Mouse (Mus musculus): ENCODE data around the gene Hspa1l. TPM values are rescaled to one million over a fixed set of nuclear protein-coding genes. Genes with fewer than 3 reads are reported as not detected.

The Hspa1l gene
- polyA plus RNA-seq, 1 experiment = 0.50 TPM

DNA sequence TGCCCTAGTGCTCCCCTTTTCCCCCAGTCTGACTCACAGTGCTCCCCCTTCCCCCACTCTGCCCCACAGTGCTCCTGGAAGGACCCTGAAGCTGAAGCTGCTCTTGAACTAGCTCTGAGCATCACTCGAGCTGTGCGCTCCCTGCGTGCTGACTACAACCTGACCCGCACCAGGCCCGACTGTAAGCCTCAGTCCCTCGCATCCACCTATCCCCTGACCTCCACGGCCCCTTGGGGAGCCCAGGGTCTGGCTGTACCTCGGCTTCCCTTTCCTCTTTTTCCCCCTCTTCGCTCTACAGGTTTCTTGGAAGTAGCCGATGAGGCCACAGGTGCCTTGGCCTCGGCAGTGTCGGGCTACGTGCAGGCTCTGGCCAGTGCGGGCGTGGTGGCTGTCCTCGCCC is 42.8 kb downstream of the Hspa1l start:
- TF ChIP-seq POLR2A (IDR thresholded peaks at IDR 0.05; ENCODE audit: extremely low read depth, insufficient read depth, low read length) = no peak
- TF ChIP-seq CTCF (IDR thresholded peaks at IDR 0.05; ENCODE audit: extremely low read depth, insufficient read depth, low read length) = no peak
- H3K27ac ChIP-seq (ENCODE audit: insufficient read depth, low read length) = no peak overlapping the region
- no peak overlapping the region for H3K4me3 ChIP-seq (ENCODE audit: insufficient read depth, low read length)
- H3K4me1 ChIP-seq (ENCODE audit: control insufficient read depth, insufficient read depth, low read length) = no peaks in the 10 kb centered on the region

DNA sequence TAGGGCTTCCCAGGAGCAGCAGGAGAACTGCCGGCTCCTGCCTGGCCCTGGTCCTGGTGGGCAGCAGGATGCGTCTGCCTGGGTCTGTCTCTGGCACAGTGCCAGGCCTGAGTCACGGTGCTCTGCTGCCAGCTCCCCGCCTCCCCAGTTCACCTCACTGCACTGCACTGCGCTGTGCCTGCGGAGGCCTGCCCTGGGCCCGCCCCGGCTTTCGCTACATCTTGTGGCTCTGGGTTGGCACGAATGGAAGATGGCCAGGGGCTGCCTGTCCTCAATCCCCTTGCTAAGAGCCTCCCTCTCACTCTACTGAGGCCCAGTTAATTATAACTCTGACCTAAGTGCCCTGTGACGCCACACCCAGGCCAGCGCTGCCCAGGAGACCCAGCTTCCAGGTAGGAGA is 43.9 kb downstream of the Hspa1l start, which contains the start of gene Vwa7:
Gene Vwa7 (plus strand): TSS at position 204 of the 400 bp plus-strand sequence.
- Histone ChIP-seq H3K4me1 (ENCODE audit: control insufficient read depth, insufficient read depth, low read length) (no peaks in the 10 kb centered on the region), H3K4me3 (ENCODE audit: insufficient read depth, low read length) (no peak within 1 kb of the TSS), H3K27ac (ENCODE audit: insufficient read depth, low read length) (no peak within 1 kb of the TSS)
- no peak for TF ChIP-seq POLR2A (IDR thresholded peaks at IDR 0.05; ENCODE audit: extremely low read depth, insufficient read depth, low read length)
- TF ChIP-seq CTCF (IDR thresholded peaks at IDR 0.05; ENCODE audit: extremely low read depth, insufficient read depth, low read length) = no peak

DNA sequence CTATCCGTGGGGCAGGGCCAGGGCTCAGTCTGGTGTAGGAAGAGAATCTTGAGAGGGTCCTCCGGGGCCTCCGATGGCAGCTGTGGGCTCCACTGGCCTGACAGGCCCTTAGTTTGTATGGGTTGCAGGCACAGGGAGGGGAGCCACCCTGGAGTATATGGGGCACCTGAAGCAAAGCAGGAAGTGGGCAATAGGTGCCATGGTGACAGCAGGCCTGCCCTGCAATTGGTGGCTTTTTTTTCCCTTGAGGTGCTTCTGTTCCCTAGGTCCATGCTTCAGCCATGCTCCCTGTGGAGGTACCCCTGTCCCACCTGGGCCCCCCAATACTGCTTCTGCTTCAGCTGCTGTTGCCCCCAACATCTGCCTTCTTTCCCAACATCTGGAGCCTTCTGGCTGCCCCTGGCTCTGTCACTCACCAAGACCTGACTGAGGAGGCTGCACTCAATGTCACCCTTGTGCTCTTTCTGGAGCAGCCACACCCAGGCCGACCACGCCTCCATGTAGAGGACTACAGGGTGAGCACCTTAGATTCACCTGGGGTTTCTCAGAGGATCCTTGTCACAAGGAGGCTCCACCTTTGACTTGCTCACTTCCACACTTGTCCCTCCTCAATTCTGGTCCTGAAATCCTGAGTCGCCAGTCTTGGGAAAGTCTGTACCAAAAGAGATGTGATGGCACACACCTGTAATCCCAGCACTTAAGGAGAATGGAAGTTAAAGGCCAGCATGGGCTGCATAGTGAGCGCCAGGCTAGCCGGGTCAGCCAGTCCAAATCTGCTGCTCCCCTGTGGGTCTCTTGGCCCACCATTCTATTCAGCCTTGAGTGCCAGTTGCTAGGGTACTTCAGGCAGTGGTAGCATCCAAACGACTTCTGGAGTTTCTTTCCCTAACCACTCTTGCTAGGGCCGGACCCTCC is 44.5 kb downstream of the Hspa1l start:
- no peak overlapping the region for H3K27ac ChIP-seq (ENCODE audit: insufficient read depth, low read length)
- no peak for TF ChIP-seq POLR2A (IDR thresholded peaks at IDR 0.05; ENCODE audit: extremely low read depth, insufficient read depth, low read length)
- no peak for TF ChIP-seq CTCF (IDR thresholded peaks at IDR 0.05; ENCODE audit: extremely low read depth, insufficient read depth, low read length)
- no peak overlapping the region for H3K4me3 ChIP-seq (ENCODE audit: insufficient read depth, low read length)
- no peaks in the 10 kb centered on the region for H3K4me1 ChIP-seq (ENCODE audit: control insufficient read depth, insufficient read depth, low read length)

DNA sequence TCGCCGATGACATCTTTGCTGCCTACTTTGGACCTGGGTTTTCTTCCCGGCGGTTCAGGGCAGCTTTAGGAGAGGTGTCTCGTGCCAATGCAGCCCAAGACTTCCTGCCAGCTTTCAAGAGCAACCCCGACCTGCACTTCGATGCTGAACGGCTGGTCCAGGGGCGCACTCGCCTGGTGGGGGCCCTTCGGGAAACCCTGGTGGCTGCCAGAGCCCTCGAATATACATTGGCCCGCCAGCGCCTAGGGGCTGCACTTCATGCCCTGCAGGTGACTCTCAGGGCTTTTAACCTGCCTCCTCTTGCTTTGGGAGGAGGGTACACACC is 45.2 kb downstream of the Hspa1l start:
- H3K4me3 ChIP-seq (ENCODE audit: insufficient read depth, low read length) = no peak overlapping the region
- H3K27ac ChIP-seq (ENCODE audit: insufficient read depth, low read length) = no peak overlapping the region
- TF ChIP-seq POLR2A (IDR thresholded peaks at IDR 0.05; ENCODE audit: extremely low read depth, insufficient read depth, low read length) (no peak), CTCF (IDR thresholded peaks at IDR 0.05; ENCODE audit: extremely low read depth, insufficient read depth, low read length) (no peak)
- H3K4me1 ChIP-seq (ENCODE audit: control insufficient read depth, insufficient read depth, low read length) = no peaks in the 10 kb centered on the region

DNA sequence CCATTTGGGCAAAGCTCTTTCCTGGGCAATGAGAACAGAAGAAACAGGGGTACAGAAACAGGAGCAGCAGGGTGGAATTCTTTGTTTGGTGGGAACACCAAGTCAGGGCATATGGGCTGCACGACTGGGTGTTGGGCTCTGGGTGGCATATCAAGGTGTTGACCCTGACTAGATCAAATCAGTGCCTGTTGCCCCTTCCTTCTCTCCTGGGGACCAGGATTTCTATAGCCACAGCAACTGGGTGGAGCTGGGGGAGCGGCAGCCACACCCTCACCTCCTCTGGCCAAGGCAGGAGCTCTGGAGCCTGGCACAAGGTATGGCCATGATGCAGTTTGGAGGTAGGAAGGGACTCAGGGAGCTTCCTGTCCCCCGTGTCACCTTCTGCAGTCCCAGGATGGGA is 45.7 kb downstream of the Hspa1l start:
- TF ChIP-seq POLR2A (IDR thresholded peaks at IDR 0.05; ENCODE audit: extremely low read depth, insufficient read depth, low read length) (no peak), CTCF (IDR thresholded peaks at IDR 0.05; ENCODE audit: extremely low read depth, insufficient read depth, low read length) (no peak)
- Histone ChIP-seq H3K4me1 (ENCODE audit: control insufficient read depth, insufficient read depth, low read length) (no peaks in the 10 kb centered on the region), H3K27ac (ENCODE audit: insufficient read depth, low read length) (no peak overlapping the region)

DNA sequence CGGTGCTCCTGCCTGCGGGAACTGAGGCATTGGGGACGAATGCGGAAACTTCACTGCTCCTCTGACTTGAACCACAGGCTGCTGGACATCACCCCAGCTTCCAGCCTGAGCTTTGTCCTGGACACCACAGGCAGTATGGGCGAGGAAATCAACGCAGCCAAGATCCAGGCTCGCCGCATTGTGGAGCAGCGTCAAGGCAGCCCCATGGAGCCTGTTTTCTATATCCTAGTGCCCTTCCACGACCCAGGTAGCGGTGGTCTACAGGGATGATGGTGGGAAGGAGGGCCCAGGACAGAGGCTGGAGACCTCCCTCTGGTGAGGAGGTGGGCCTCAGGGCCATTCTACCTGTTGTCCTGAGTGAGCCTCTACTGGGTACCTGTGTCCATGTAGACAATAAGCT is 47.4 kb downstream of the Hspa1l start:
- TF ChIP-seq POLR2A (IDR thresholded peaks at IDR 0.05; ENCODE audit: extremely low read depth, insufficient read depth, low read length) (no peak), CTCF (IDR thresholded peaks at IDR 0.05; ENCODE audit: extremely low read depth, insufficient read depth, low read length) (no peak)
- Histone ChIP-seq H3K4me1 (ENCODE audit: control insufficient read depth, insufficient read depth, low read length) (no peaks in the 10 kb centered on the region), H3K4me3 (ENCODE audit: insufficient read depth, low read length) (no peak overlapping the region), H3K27ac (ENCODE audit: insufficient read depth, low read length) (no peak overlapping the region)

More for the DNA sequence above, 45.7 kb downstream of the Hspa1l start:
- no peak overlapping the region for H3K4me3 ChIP-seq (ENCODE audit: insufficient read depth, low read length)

DNA sequence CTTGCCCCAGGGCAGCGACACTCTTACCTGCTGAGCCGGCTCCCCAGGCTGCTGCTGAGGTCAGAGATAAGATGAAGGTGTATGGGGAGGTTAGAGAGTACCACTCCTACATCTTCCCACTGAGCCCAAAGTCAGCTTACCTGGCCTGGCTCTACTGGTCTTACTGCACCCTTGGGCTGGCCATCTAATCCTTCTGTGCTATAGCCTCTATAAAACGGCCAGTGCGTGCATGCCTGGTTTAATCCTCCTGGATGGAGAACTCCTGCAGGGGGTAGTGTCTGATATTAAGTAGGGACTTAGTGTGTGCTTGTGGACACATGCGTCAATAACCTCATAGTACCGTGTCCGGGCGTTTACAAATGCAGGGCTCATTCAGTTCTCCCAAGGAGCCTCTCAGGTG is 48.0 kb downstream of the Hspa1l start:
- H3K4me1 ChIP-seq (ENCODE audit: control insufficient read depth, insufficient read depth, low read length) = no peaks in the 10 kb centered on the region
- TF ChIP-seq POLR2A (IDR thresholded peaks at IDR 0.05; ENCODE audit: extremely low read depth, insufficient read depth, low read length) (no peak), CTCF (IDR thresholded peaks at IDR 0.05; ENCODE audit: extremely low read depth, insufficient read depth, low read length) (no peak)

DNA sequence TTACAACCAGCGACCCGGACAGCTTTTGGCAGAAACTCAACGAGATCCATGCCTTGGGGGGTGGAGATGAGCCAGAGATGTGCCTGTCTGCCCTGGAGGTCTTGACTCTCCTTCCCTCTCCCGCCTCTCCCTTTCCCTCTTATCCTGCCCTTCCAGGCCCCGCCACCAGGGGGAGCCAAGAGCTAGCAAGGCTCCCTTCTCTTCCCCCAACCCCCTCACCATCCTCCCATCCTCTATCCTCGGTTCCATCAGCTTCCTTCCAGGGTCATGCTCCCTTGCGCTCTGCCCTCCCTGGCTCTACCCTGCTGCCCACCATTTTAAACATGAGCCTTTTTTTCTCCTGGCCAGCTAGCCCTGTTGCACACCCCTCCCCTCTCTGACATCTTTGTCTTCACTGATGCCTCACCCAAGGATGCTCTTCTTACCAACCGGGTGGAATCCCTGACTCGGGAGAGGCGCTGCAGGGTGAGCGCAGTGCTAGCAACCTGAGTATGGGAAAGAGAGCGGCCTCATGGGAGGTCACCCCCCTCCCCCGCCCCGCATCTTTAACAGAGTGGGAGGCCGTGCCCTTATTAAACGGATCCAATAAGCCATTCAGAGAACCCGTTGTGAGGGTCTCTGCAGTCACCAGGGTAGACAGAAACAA is 48.8 kb downstream of the Hspa1l start:
- TF ChIP-seq CTCF (IDR thresholded peaks at IDR 0.05; ENCODE audit: extremely low read depth, insufficient read depth, low read length) = peak; percentile 93
- no peak for TF ChIP-seq POLR2A (IDR thresholded peaks at IDR 0.05; ENCODE audit: extremely low read depth, insufficient read depth, low read length)
- Histone ChIP-seq H3K4me1 (ENCODE audit: control insufficient read depth, insufficient read depth, low read length) (no peaks in the 10 kb centered on the region), H3K4me3 (ENCODE audit: insufficient read depth, low read length) (no peak overlapping the region; the same call in 1 of the 2 replicates), H3K27ac (ENCODE audit: insufficient read depth, low read length) (no peak overlapping the region)

More for the DNA sequence above, 48.0 kb downstream of the Hspa1l start:
- no peak overlapping the region for H3K27ac ChIP-seq (ENCODE audit: insufficient read depth, low read length)
- no peak overlapping the region for H3K4me3 ChIP-seq (ENCODE audit: insufficient read depth, low read length)

DNA sequence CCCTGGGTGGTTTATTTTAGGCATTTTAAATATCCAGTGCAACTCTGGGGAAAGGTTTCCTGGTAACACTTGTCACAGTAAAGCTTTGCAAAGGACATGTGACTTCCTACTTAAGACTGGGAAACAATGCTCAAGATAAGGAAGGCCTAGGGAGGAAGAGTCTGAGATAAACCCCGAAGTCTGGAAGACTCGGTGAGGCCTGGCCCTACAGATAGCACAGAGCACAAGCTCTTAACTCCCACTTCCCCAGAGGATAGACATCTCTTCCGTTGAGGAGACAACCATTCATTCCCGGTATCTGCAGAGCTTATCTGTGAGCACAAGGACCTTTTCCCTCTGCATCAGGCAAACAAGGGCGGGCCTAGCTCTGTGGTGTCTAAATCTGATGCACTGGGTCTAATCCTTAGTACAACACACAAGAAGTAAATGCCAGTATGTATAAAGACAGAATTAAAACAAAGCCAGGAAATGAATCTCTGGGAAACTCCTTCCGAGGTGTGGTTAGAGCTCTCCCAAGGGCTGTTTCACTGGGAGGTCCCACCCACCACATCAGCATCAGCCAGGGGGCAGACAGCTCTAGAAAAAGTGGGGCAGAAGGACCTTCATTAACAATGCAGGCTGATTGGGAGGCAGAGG is 49.5 kb downstream of the Hspa1l start:
- Histone ChIP-seq H3K27ac (ENCODE audit: insufficient read depth, low read length) (no peak overlapping the region), H3K4me1 (ENCODE audit: control insufficient read depth, insufficient read depth, low read length) (no peaks in the 10 kb centered on the region), H3K4me3 (ENCODE audit: insufficient read depth, low read length) (no peak overlapping the region)
- TF ChIP-seq CTCF (IDR thresholded peaks at IDR 0.05; ENCODE audit: extremely low read depth, insufficient read depth, low read length) (no peak), POLR2A (IDR thresholded peaks at IDR 0.05; ENCODE audit: extremely low read depth, insufficient read depth, low read length) (no peak)
